Mouse (Mus musculus) hindbrain, embryonic 12.5 days (tissue): ENCODE data around the gene Setd1b. TPM values are rescaled to one million over a fixed set of nuclear protein-coding genes. Genes with fewer than 3 reads are reported as not detected.
"Not testable (repeated sequence)": the region's sequence is repeated elsewhere in the genome, so short reads cannot be mapped to it uniquely, and the experiment has no call there.

Experiments used
- ATAC-seq: fragments of 200-750 bp; cut with Nextera tagmentation; 2 replicates; pipeline ENCODE4 v1.8.0; 2017; ENCODE audit warnings: moderate TSS enrichment; ENCODE audit not compliant: low FRiP score
- H3K27ac ChIP-seq: fragments of 300-500 bp; sonication (generic); 2 replicates; pipeline ENCODE4 v1.5.1; 2016; ENCODE audit warnings: mild to moderate bottlenecking
- H3K27me3 ChIP-seq: fragments of 300-500 bp; sonication (generic); 2 replicates; pipeline ENCODE4 v1.6.1; 2016; ENCODE audit warnings: mild to moderate bottlenecking
- H3K36me3 ChIP-seq: fragments of 300-500 bp; sonication (generic); 2 replicates; pipeline ENCODE4 v1.6.1; 2016; ENCODE audit warnings: mild to moderate bottlenecking
- H3K4me1 ChIP-seq: fragments of 300-500 bp; sonication (generic); 2 replicates; pipeline ENCODE4 v1.6.1; 2016
- H3K4me2 ChIP-seq: fragments of 300-500 bp; sonication (generic); replicated peaks from 2 replicates; pipeline ENCODE4 v1.6.1; 2016; ENCODE audit warnings: mild to moderate bottlenecking
- H3K4me3 ChIP-seq: fragments of 300-500 bp; sonication (generic); 2 replicates; pipeline ENCODE4 v1.5.1; 2016; ENCODE audit warnings: mild to moderate bottlenecking
- H3K9ac ChIP-seq: fragments of 300-500 bp; sonication (generic); 2 replicates; pipeline ENCODE4 v1.6.1; 2016; ENCODE audit warnings: mild to moderate bottlenecking, moderate library complexity
- H3K9me3 ChIP-seq: fragments of 300-500 bp; sonication (generic); replicated peaks from 2 replicates; pipeline ENCODE4 v1.6.1; 2016; ENCODE audit warnings: mild to moderate bottlenecking
- WGBS: fragments of 180-500 bp; shearing (Covaris S2); methylation state at CpG from one replicate; pipeline ENCODE4 v1.1.7; 2016; 5-methylcytosine and 5-hydroxymethylcytosine counted together
- polyA plus RNA-seq: library from polyadenylated mRNA; unstranded; fragments of >200 nt; fragmentation: Nextera tagmentation; extraction: Ambion mirVana; gene quantifications from 2 replicates; pipeline ENCODE4 v1.2.1, GENCODE M21; 2016

Setd1b gene
- polyA plus RNA-seq, 1 experiment from 2014 or later = 13.8 TPM

DNA sequence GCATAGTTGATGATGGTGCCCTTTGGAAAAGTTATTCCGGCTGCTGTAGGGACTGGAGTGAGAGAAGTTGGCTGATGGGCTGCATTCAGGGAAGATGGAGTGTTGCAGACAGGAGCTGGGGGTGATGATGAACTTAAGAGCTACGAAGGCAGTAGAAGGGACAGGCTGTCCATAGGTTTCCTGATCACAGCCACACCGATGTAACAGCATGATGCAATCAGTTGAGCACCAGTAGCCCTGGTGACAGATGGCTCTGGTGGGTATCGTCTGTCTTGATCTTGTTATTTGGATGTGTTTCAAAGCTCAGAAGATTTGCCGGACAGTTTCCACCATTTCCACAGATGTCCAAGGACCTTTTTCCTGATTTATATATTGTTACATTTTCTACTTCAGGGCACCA is 60.0 kb downstream of the Setd1b start:
- H3K27me3 ChIP-seq = no peaks in the 10 kb centered on the region
- no peak overlapping the region for H3K27ac ChIP-seq
- no peak overlapping the region for H3K4me3 ChIP-seq
- 86% methylated on average over 5 of the region's 5 CpGs for WGBS
- H3K4me2 ChIP-seq = no peak overlapping the region
- no peaks in the 10 kb centered on the region for H3K9me3 ChIP-seq
- H3K4me1 ChIP-seq = no peaks in the 10 kb centered on the region
- no peaks in the 10 kb centered on the region for H3K36me3 ChIP-seq
- ATAC-seq = no peak
- no peak overlapping the region for H3K9ac ChIP-seq

DNA sequence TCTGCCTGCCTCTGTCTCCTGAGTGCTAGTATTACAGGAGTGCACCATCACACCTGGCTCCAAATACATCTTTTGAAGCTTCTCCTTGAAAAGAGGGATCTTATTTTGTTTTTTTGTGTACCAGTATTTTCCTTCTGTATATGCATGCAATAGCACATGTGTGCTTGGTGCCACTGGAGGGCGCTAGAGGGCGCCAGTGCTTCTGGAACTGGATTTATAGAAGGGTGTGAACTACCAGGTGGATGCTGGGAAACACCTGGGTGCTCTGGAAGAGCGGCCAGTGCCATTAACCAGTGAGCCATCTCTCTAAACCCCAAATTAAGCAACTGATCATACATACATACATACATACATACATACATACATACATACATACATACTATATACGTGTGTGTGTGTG is 60.8 kb downstream of the Setd1b start:
- H3K4me2 ChIP-seq, H3K27ac ChIP-seq, ATAC-seq, H3K4me1 ChIP-seq, H3K4me3 ChIP-seq, H3K27me3 ChIP-seq, H3K9ac ChIP-seq, H3K9me3 ChIP-seq, H3K36me3 ChIP-seq: not testable (repeated sequence)
- WGBS = 41% methylated on average over 4 of the region's 4 CpGs

DNA sequence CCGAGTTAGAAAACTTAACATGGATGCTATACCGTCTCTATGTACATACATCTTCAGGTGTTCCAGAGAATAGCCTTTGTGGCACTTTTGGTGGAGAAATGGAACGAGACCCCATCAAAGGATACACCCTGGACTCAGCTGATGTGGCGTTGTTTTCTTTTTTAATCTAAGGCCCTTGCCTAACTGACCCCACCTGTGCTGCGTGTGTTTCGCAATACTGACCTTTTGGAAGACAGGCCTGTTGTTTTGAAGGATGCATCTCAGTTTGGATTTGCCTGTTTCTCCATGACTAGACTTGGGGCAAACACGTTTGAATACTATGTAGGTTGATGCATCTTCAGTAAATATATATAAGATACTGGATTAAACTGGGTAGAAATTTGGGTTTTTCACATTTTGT is 61.6 kb downstream of the Setd1b start:
- H3K9ac ChIP-seq, H3K36me3 ChIP-seq, H3K9me3 ChIP-seq, H3K4me2 ChIP-seq, ATAC-seq, H3K4me3 ChIP-seq, H3K27ac ChIP-seq, H3K27me3 ChIP-seq, H3K4me1 ChIP-seq: not testable (repeated sequence)
- 84% methylated on average over 7 of the region's 7 CpGs for WGBS

Other genes with a start within 250 kb of the Setd1b start
- gene Kdm2b, start 152.4 kb upstream of the Setd1b start, polyA plus RNA-seq = 112 and 115 TPM in 2 replicates
- gene Orai1, start 127.1 kb upstream of the Setd1b start, polyA plus RNA-seq = 13.5 and 13.6 TPM in 2 replicates
- 0.35 and 0.73 TPM in 2 replicates for gene Morn3, start 95.2 kb upstream of the Setd1b start, polyA plus RNA-seq
- 14.3 and 17.8 TPM in 2 replicates for gene Tmem120b, start 73.8 kb upstream of the Setd1b start, polyA plus RNA-seq
- gene Rhof, start 9.5 kb upstream of the Setd1b start, polyA plus RNA-seq = 2.6 and 2.8 TPM in 2 replicates
- gene Psmd9, start 27.2 kb downstream of the Setd1b start, polyA plus RNA-seq = 70.2 and 74.6 TPM in 2 replicates
- gene Hpd, start 40.5 kb downstream of the Setd1b start, polyA plus RNA-seq = not detected in 2 replicates
- gene Wdr66, start 109.9 kb downstream of the Setd1b start, polyA plus RNA-seq = 3.7 and 6.0 TPM in 2 replicates
- gene Bcl7a, start 201.6 kb downstream of the Setd1b start, polyA plus RNA-seq = 56.6 and 59.9 TPM in 2 replicates